Mouse (Mus musculus): ENCODE data around the gene Lrrc55. TPM values are rescaled to one million over a fixed set of nuclear protein-coding genes. Genes with fewer than 3 reads are reported as not detected.

Gene Lrrc55
- polyA plus RNA-seq, 1 experiment from 2014 or later = 2.9 TPM

- no peak for ATAC-seq (ENCODE audit: low FRiP score, low read depth)
- Histone ChIP-seq H3K27ac (no peak overlapping the region), H3K4me2 (replicated peaks) (no peak overlapping the region), H3K4me3 (no peak overlapping the region), H3K9ac (no peak overlapping the region), H3K27me3 (replicated peaks) (no peaks in the 10 kb centered on the region), H3K9me3 (no peaks in the 10 kb centered on the region), H3K36me3 (no peaks in the 10 kb centered on the region), H3K4me1 (no peaks in the 10 kb centered on the region)
- WGBS = 66% methylated on average over 5 of the region's 5 CpGs
Observed at GRCm38 (mm10) chr2:85209301-85209700, 12.3 kb upstream of the Lrrc55 start.

DNA sequence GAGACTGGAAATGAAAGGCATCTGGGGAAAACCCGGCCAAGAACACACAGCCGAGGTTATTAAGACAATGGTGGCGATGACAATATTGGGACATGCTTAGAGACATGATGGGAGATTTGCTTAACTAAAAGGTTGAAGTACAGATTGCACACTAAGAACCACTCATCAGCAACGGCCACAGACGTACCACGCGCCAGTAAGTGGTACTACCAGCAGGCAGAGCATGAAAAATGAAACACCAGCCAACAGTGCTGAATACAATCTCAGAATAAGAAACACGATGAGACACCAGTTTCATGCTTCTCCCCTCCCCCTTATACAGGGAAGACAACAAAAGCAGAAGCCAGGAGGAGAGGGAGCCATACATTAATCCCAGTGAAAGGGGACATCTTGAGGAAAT, 8.2 kb upstream of the Lrrc55 start:
- WGBS = 89% methylated on average over 8 of the region's 8 CpGs
- no peaks in the 10 kb centered on the region for H3K9me3 ChIP-seq
- H3K27ac ChIP-seq = no peak overlapping the region
- no peaks in the 10 kb centered on the region for H3K27me3 ChIP-seq (replicated peaks)
- no peak overlapping the region for H3K4me3 ChIP-seq
- no peak overlapping the region for H3K9ac ChIP-seq
- H3K4me2 ChIP-seq (replicated peaks) = no peak overlapping the region
- no peak for ATAC-seq (ENCODE audit: low FRiP score, low read depth)
- no peaks in the 10 kb centered on the region for H3K36me3 ChIP-seq
- no peaks in the 10 kb centered on the region for H3K4me1 ChIP-seq

- Histone ChIP-seq H3K27ac (no peak overlapping the region), H3K4me3 (peak overlapping the region; percentile 37), H3K9me3 (no peaks in the 10 kb centered on the region), H3K27me3 (replicated peaks) (no peaks in the 10 kb centered on the region), H3K9ac (peak overlapping the region; percentile 54), H3K36me3 (no peaks in the 10 kb centered on the region), H3K4me2 (replicated peaks) (peak overlapping the region; percentile 66), H3K4me1 (peaks cover 10% of the 10 kb centered on the region)
- 2% methylated on average over 24 of the region's 24 CpGs for WGBS
- ATAC-seq (ENCODE audit: low FRiP score, low read depth) = peak; percentile 82
Observed at GRCm38 (mm10) chr2:85198011-85198965, 1.3 kb upstream of the Lrrc55 start.

- no peaks in the 10 kb centered on the region for H3K27me3 ChIP-seq (replicated peaks)
- H3K4me3 ChIP-seq = no peak overlapping the region
- H3K9ac ChIP-seq = no peak overlapping the region
- no peak overlapping the region for H3K4me2 ChIP-seq (replicated peaks)
- peaks cover 10% of the 10 kb centered on the region for H3K4me1 ChIP-seq
- no peaks in the 10 kb centered on the region for H3K9me3 ChIP-seq
- 46% methylated on average over 1 of the region's 1 CpGs for WGBS
- ATAC-seq (ENCODE audit: low FRiP score, low read depth) = no peak
- H3K36me3 ChIP-seq = no peaks in the 10 kb centered on the region
- no peak overlapping the region for H3K27ac ChIP-seq
Observed at GRCm38 (mm10) chr2:85194566-85194965, 2.4 kb downstream of the Lrrc55 start.

GRCm38 (mm10) chr2:85187582-85188151, 9.3 kb downstream of the Lrrc55 start:
- no peak for ATAC-seq (ENCODE audit: low FRiP score, low read depth)
- WGBS = 92% methylated on average over 6 of the region's 6 CpGs
- H3K9me3 ChIP-seq = no peaks in the 10 kb centered on the region

GRCm38 (mm10) chr2:85178139-85178800, 18.7 kb downstream of the Lrrc55 start:
- 78% methylated on average over 4 of the region's 4 CpGs for WGBS
- Histone ChIP-seq H3K27ac (no peak overlapping the region), H3K9me3 (no peaks in the 10 kb centered on the region), H3K4me3 (no peak overlapping the region), H3K9ac (no peak overlapping the region), H3K4me2 (replicated peaks) (no peak overlapping the region), H3K27me3 (replicated peaks) (no peaks in the 10 kb centered on the region), H3K4me1 (no peaks in the 10 kb centered on the region), H3K36me3 (no peaks in the 10 kb centered on the region)
- ATAC-seq (ENCODE audit: low FRiP score, low read depth) = no peak

More at GRCm38 (mm10) chr2:85187582-85188151, 9.3 kb downstream of the Lrrc55 start:
- Histone ChIP-seq H3K36me3 (no peaks in the 10 kb centered on the region), H3K9ac (no peak overlapping the region), H3K4me1 (no peaks in the 10 kb centered on the region), H3K27me3 (replicated peaks) (no peaks in the 10 kb centered on the region), H3K27ac (no peak overlapping the region), H3K4me2 (replicated peaks) (no peak overlapping the region), H3K4me3 (no peak overlapping the region)

- Histone ChIP-seq H3K4me3 (no peak overlapping the region), H3K27me3 (replicated peaks) (no peaks in the 10 kb centered on the region), H3K36me3 (no peaks in the 10 kb centered on the region), H3K9ac (no peak overlapping the region), H3K4me1 (no peaks in the 10 kb centered on the region), H3K27ac (no peak overlapping the region), H3K4me2 (replicated peaks) (no peak overlapping the region), H3K9me3 (no peaks in the 10 kb centered on the region)
- WGBS = 62% methylated on average over 6 of the region's 6 CpGs
- no peak for ATAC-seq (ENCODE audit: low FRiP score, low read depth)
Observed at GRCm38 (mm10) chr2:85173545-85173944, 23.5 kb downstream of the Lrrc55 start.

DNA sequence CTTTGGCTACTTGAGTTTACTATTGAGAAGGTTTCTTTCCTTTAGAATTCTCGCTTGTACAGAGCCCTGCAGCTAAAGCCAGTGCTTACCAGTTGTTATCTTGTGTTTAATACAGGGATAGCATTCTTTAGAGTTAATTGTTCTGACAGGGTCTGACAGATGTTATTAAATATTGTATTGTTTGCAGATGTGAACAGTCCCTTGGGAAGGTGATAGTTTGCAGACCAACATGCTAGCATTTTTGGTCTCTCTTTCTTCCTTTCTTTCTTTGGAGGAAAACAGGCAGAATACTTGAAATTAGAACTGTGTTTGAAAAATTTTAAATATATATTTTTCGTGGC, 24.3 kb downstream of the Lrrc55 start:
- H3K27me3 ChIP-seq (replicated peaks) = no peaks in the 10 kb centered on the region
- H3K4me3 ChIP-seq = no peak overlapping the region
- no peak overlapping the region for H3K27ac ChIP-seq
- no peak overlapping the region for H3K9ac ChIP-seq
- no peaks in the 10 kb centered on the region for H3K4me1 ChIP-seq
- WGBS = 80% methylated on average over 2 of the region's 2 CpGs
- no peak overlapping the region for H3K4me2 ChIP-seq (replicated peaks)
- no peaks in the 10 kb centered on the region for H3K9me3 ChIP-seq
- no peak for ATAC-seq (ENCODE audit: low FRiP score, low read depth)
- H3K36me3 ChIP-seq = no peaks in the 10 kb centered on the region

- Histone ChIP-seq H3K4me1 (no peaks in the 10 kb centered on the region), H3K36me3 (no peaks in the 10 kb centered on the region), H3K4me3 (no peak overlapping the region), H3K4me2 (replicated peaks) (no peak overlapping the region), H3K9me3 (no peaks in the 10 kb centered on the region), H3K27me3 (replicated peaks) (no peaks in the 10 kb centered on the region), H3K27ac (no peak overlapping the region), H3K9ac (no peak overlapping the region)
- no peak for ATAC-seq (ENCODE audit: low FRiP score, low read depth)
- WGBS = 76% methylated on average over 3 of the region's 3 CpGs
Observed at GRCm38 (mm10) chr2:85172071-85172762, 24.8 kb downstream of the Lrrc55 start.

DNA sequence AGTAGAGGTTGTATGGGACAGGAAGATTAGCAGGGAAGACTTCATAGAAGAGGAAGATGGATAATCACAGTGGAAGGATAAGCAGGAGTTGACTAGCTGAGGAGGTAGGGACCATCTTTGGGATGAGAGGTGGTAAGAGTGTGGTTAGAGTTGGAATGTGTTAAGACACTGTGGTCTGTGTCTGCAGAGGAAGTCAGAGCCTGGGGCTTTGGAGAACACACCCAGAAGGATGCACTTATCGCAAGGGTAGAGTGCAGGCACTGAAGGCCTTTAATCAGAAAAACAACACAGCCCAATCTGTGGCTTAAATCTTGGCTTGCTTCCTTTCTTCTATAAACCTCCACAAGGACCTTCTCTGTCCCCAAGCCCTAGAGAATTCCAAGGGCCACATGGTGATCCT, 28.7 kb downstream of the Lrrc55 start:
- no peak overlapping the region for H3K27ac ChIP-seq
- no peak overlapping the region for H3K9ac ChIP-seq
- H3K36me3 ChIP-seq = no peaks in the 10 kb centered on the region
- H3K4me3 ChIP-seq = no peak overlapping the region
- WGBS = 100% methylated on average over 1 of the region's 1 CpGs
- H3K4me2 ChIP-seq (replicated peaks) = no peak overlapping the region
- H3K9me3 ChIP-seq = no peaks in the 10 kb centered on the region
- no peaks in the 10 kb centered on the region for H3K4me1 ChIP-seq
- ATAC-seq (ENCODE audit: low FRiP score, low read depth) = no peak
- no peaks in the 10 kb centered on the region for H3K27me3 ChIP-seq (replicated peaks)

GRCm38 (mm10) chr2:85167624-85168023, 29.4 kb downstream of the Lrrc55 start:
- no peaks in the 10 kb centered on the region for H3K4me1 ChIP-seq
- H3K9ac ChIP-seq = no peak overlapping the region
- H3K27ac ChIP-seq = no peak overlapping the region
- H3K4me2 ChIP-seq (replicated peaks) = no peak overlapping the region
- ATAC-seq (ENCODE audit: low FRiP score, low read depth) = no peak
- no peaks in the 10 kb centered on the region for H3K36me3 ChIP-seq
- H3K4me3 ChIP-seq = no peak overlapping the region
- WGBS = 76% methylated on average over 1 of the region's 1 CpGs
- no peaks in the 10 kb centered on the region for H3K27me3 ChIP-seq (replicated peaks)
- H3K9me3 ChIP-seq = no peaks in the 10 kb centered on the region

Data from neural tube, embryonic 12.5 days (tissue).